Mouse (Mus musculus) gastrocnemius, postnatal 36 days (tissue): ENCODE measurements around the gene Klk1b1. TPM values are rescaled to one million over a fixed set of nuclear protein-coding genes. Genes with fewer than 3 reads are reported as not detected.
"Not testable (repeated sequence)": the region's sequence is repeated elsewhere in the genome, so short reads cannot be mapped to it uniquely, and the experiment has no call there.

Experiments
- DNase-seq, 2 experiments: peaks; one replicate each; pipeline ENCODE4 v3.0.0; 2022
- intact Hi-C: fragments of 180-260 bp; cut with DNase I; formaldehyde crosslinking; loops from one replicate; pipeline ENCODE4 v1.15.1; 2025
- long read RNA-seq, 2 experiments: library from polyadenylated mRNA; stranded (forward); transcript quantifications; one replicate each; pipeline ENCODE4 v2.0.0; 2021
- total RNA-seq, 2 experiments: library from RNA; stranded (reverse); gene quantifications; 2 replicates each; pipeline ENCODE4 v1.2.3; 2021

The Klk1b1 gene
- not detected for total RNA-seq
- long read RNA-seq, experiment 1, result 0 reads
- long read RNA-seq, experiment 2, result 0 reads

GRCm38 (mm10) chr7:43966451-43966850 lies at the start of gene Klk1b1:
Gene Klk1b1, plus strand, starts transcription at chr7:43966751.
- intact Hi-C loops, result no loop called here
- no peak for DNase-seq

DNA sequence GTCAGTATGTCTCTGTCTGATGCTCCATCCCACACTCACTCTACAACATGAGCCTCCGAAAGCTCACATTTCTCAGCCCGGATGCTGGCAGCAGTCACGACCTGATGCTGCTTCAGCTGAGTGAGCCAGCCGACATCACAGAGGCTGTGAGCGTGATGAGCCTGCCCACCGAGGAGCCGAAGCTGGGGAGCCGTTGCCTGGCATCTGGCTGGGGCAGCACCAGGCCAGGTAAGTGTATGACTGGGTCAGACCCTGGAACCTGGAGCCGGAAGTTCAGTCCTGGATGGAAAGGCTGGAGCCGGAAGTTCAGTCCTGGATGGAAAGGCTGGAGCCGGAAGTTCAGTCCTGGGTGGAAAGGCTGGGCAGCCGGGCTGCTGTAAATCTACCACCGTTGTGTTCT lies 48.1 kb upstream of the Klk1b1 start:
- intact Hi-C loops, result no loop called here
- DNase-seq, result no peak

DNA sequence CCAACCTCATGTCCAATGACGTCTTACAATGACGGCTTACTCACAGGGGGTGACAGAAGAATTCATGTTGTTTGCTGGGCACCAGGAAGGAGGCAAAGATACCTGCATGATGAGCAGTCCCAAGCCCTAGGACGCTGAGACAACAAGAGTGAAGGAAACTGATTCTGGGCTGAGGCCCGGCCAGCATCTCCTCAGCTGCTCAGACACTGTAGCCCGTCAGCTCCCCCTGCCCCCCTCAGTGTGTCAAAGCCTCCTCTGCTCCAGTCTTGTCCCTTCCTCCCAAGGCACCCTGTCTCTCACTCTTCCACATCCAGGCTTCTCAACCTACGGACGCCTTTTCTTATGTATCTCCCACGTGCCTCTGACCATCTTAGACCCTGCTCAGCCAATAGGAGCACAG lies 47.7 kb upstream of the Klk1b1 start:
- DNase-seq, result no peak

GRCm38 (mm10) chr7:43919559-43920451 lies 46.7 kb upstream of the Klk1b1 start:
- DNase-seq, result no peak
- intact Hi-C loops, result no loop called here

More for the DNA sequence above, 47.7 kb upstream of the Klk1b1 start:
- intact Hi-C loops, result no loop called here

GRCm38 (mm10) chr7:43920582-43920981 lies 46.0 kb upstream of the Klk1b1 start:
- intact Hi-C loops, result no loop called here
- no peak for DNase-seq

GRCm38 (mm10) chr7:43921087-43921486 lies 45.5 kb upstream of the Klk1b1 start:
- no peak for DNase-seq
- intact Hi-C loops, result no loop called here

DNA sequence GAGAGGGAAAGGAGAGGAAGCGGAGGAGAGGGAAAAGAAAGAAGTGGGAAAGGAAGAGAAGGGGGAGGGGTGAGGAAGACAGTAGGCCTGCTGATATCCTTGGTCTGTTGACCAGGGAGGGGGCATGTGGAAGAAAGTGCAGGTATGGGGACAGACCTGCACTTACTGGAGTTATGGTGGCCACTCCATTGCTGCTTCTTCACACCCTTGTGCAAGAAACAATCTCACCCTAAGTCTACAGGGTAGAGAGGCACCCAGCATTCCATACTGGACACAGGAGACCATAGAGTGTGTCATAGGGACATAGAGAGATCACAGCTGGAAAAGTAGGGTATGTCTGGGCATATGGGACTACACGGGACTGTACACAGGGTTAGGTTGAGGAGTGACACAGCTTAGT lies 44.6 kb upstream of the Klk1b1 start:
- intact Hi-C loops, result no loop called here
- no peak for DNase-seq

- DNase-seq, result no peak
- intact Hi-C loops, result no loop called here
Measured at GRCm38 (mm10) chr7:43925985-43926384, 40.6 kb upstream of the Klk1b1 start.

- no peak for DNase-seq
- intact Hi-C loops, result no loop called here
Measured at GRCm38 (mm10) chr7:43928521-43928920, 38.0 kb upstream of the Klk1b1 start.

DNA sequence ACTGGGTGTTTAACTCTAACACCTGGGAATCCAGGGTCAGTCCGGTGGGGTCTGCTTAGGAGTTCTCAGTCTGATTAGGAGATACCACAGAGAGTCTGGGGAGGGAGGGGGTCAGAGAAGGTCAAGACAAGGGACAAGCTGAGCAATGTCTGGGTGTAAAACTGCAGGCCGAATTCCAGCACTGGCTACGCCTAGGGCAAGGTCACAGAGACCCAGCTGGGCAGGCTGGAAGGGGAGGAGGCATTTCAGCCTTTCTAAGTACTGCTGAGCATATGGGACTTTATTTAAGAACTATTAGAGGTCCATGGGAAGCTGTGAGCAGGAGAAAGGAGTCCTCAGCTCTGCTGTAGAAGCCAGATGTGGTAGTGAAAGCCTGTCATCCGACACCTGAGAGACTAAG lies 34.2 kb upstream of the Klk1b1 start:
- intact Hi-C loops, result no loop called here
- DNase-seq, result no peak

DNA sequence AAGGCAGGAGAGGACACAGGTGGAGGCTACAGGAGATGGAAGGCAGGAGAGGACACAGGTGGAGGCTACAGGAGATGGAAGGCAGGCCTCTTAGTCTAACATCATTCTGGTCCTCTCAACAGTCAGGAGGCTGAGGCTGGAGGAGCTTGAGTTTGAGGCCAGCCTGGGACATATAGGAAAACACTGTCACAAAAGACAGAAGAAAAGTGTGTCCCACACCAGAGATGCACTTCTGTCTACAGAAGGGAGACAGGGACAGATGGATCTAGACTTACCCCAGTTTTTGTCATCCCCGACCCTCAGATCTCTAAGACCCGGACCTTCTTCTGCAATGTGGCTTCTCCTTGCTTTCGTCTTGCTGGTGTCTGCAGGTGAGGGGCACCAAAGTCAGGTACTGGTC lies 33.1 kb upstream of the Klk1b1 start, which contains the start of gene Klk15:
Gene Klk15, plus strand, starts transcription at position 301 of the 400 bp plus-strand sequence.
- DNase-seq, result no peak
- intact Hi-C loops, result no loop called here

DNA sequence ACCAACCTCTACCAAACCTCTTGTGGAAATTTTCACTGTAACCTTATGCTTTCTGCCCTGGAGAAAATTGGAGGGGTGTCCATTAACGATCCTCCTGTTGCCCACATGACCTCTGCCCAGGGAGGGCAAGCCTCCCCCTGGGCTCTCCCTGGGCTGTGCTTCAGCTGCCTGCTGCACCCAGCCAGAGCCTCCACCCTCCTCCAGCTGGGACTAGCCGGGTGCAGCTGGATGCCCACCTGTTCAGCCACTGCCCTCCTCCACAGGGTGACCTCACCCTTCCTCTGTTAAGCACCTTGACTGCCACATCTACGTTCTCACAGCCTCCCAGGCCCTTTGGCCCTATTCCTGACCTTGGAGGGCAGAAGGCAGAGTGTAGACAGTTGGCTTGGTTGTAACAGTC lies 31.8 kb upstream of the Klk1b1 start:
- intact Hi-C loops, result no loop called here

GRCm38 (mm10) chr7:43936551-43936950 lies 30.0 kb upstream of the Klk1b1 start:
- intact Hi-C loops, result no loop called here
- no peak for DNase-seq

More for the DNA sequence above, 31.8 kb upstream of the Klk1b1 start:
- DNase-seq, result no peak

DNA sequence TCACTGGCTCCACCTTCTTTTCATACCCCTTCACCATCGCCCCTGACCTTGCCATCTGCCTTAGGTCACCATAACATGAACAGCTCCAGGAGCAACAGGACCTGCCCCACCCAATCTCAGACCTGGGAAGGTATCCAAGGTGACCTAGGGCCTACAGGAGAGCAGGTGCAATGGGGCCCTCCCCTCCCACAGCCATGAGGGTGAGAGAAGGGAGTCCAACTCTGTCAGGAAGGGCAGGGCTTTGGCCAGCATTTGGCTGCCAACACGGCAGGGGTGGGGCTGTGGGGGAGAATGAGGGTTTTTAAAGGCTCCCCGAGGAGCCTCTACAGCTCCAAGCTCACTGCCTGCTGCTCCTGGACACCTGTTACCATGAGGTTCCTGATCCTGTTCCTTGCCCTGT lies 24.3 kb upstream of the Klk1b1 start:
- intact Hi-C loops, DNase-seq: not testable (repeated sequence)

GRCm38 (mm10) chr7:43944727-43945264 lies 21.8 kb upstream of the Klk1b1 start:
- intact Hi-C loops, result no loop called here
- DNase-seq, result no peak

DNA sequence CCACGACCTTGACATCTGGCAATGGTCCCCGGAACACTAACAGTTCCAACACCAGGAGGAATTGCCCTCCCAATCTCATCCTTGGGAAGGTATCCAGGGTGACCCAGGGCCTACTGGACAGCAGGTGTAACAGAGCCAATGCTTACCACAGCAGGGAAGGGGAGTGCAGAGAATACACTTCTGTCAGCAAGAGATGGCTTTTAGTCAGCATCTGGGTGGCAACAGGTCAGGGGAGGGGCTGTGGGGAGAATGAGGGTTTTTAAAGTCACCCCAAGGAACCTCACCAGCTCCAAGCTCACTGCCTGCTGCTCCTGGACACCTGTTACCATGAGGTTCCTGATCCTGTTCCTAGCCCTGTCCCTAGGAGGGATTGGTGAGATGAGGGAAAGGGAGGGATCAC lies 16.2 kb upstream of the Klk1b1 start, which contains the start of gene Klk1b8:
Gene Klk1b8, plus strand, starts transcription at position 301 of the 400 bp plus-strand sequence.
- no peak for DNase-seq
- intact Hi-C loops, result no loop called here

- DNase-seq, result no peak
- intact Hi-C loops, result no loop called here
Measured at GRCm38 (mm10) chr7:43952703-43953102, 13.8 kb upstream of the Klk1b1 start.

- intact Hi-C loops, result no loop called here
Measured at GRCm38 (mm10) chr7:43967058-43967457, 507 bp downstream of the Klk1b1 start.

GRCm38 (mm10) chr7:43967612-43968011 lies 1.1 kb downstream of the Klk1b1 start:
- intact Hi-C loops, result no loop called here
- no peak for DNase-seq

More at GRCm38 (mm10) chr7:43967058-43967457, 507 bp downstream of the Klk1b1 start:
- DNase-seq, result no peak

DNA sequence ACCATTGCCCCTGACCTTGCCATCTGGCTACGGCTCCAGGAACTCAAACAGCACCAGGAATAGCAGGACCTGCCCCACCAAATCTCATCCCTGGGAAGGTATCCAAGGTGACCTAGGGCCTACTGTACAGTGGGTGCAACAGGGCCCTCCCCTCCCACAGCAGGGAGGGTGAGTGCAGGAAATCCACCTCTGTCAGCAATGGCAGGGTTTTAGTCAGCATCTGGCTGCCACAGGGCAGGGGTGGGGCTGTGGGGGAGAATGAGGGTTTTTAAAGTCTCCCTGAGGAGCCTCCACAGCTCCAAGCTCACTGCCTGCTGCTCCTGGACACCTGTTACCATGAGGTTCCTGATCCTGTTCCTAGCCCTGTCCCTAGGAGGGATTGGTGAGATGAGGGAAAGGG lies 9.2 kb downstream of the Klk1b1 start, which contains the start of gene Klk1b9:
Gene Klk1b9, plus strand, starts transcription at position 301 of the 400 bp plus-strand sequence.
- DNase-seq, intact Hi-C loops: not testable (repeated sequence)

DNA sequence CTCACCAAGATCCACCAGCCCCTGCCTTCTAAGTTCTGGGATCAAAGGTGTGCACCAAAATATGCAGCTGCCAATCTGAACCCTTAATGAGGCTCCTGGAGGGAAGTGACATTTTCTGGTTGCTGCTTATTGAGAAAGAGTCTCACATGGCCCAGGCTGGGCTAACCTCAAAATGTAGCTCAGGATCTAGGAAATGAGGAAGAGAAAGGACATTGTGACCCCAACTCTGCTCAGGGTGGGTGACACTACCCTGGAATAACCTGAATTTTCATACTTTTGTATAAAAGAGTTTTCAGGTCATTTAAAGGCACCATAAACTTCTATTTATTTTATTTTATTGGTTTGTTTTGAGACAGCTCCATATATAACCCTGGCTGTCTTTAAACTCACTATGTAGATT lies 19.1 kb downstream of the Klk1b1 start:
- DNase-seq, result no peak
- intact Hi-C loops, result no loop called here

DNA sequence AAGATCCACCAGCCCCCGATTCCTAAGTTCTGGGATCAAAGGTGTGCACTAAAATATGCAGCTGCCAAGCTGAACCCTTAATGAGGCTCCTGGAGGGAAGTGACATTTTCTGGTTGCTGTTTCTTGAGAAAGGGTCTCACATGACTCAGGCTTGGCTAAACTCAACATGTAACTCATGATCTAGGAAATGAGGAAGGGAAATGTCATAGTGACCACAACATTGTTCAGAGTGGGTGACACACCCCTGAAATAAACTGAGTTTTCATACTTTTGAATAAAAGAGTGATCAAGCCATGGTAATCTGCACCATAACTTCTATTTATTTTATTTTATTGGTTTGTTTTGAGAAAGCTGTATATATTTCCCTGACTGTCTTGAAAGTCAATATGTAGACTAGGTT lies 28.3 kb downstream of the Klk1b1 start:
- intact Hi-C loops, DNase-seq: not testable (repeated sequence)
